Mouse (Mus musculus) heart, embryonic 12.5 days (tissue): ENCODE results near the gene Zfp277. TPM values are rescaled to one million over a fixed set of nuclear protein-coding genes. Genes with fewer than 3 reads are reported as not detected.

Experiments used
- ATAC-seq: fragments of 200-750 bp; cut with Nextera tagmentation; 2 replicates; pipeline ENCODE4 v1.8.0; 2017; ENCODE audit warnings: moderate TSS enrichment, moderate library complexity; ENCODE audit not compliant: insufficient number of reproducible peaks, low FRiP score
- H3K27ac ChIP-seq: fragments of 300-500 bp; sonication (generic); 2 replicates; pipeline ENCODE4 v1.5.1; 2016; ENCODE audit warnings: mild to moderate bottlenecking, moderate library complexity; ENCODE audit not compliant: poor library complexity, severe bottlenecking
- H3K27me3 ChIP-seq: fragments of 300-500 bp; sonication (generic); replicated peaks from 2 replicates; pipeline ENCODE4 v1.6.1; 2016; ENCODE audit warnings: mild to moderate bottlenecking, moderate library complexity
- H3K36me3 ChIP-seq: fragments of 300-500 bp; sonication (generic); 2 replicates; pipeline ENCODE4 v1.6.1; 2016; ENCODE audit warnings: mild to moderate bottlenecking, moderate library complexity
- H3K4me1 ChIP-seq: fragments of 300-500 bp; sonication (generic); replicated peaks from 2 replicates; pipeline ENCODE4 v1.6.1; 2016; ENCODE audit warnings: mild to moderate bottlenecking
- H3K4me2 ChIP-seq: fragments of 300-500 bp; sonication (generic); 2 replicates; pipeline ENCODE4 v1.6.1; 2016; ENCODE audit warnings: mild to moderate bottlenecking, moderate library complexity
- H3K4me3 ChIP-seq: fragments of 300-500 bp; sonication (generic); 2 replicates; pipeline ENCODE4 v1.5.1; 2016; ENCODE audit warnings: mild to moderate bottlenecking
- H3K9ac ChIP-seq: fragments of 300-500 bp; sonication (generic); 2 replicates; pipeline ENCODE4 v1.6.1; 2016; ENCODE audit warnings: mild to moderate bottlenecking, moderate library complexity
- H3K9me3 ChIP-seq: fragments of 300-500 bp; sonication (generic); replicated peaks from 2 replicates; pipeline ENCODE4 v1.6.1; 2016; ENCODE audit warnings: mild to moderate bottlenecking, moderate library complexity
- WGBS: fragments of 180-500 bp; shearing (Covaris S2); methylation state at CpG from one replicate; pipeline ENCODE4 v1.1.7; 2016; 5-methylcytosine and 5-hydroxymethylcytosine counted together
- polyA plus RNA-seq: library from polyadenylated mRNA; unstranded; fragments of >200 nt; fragmentation: Nextera tagmentation; extraction: Ambion mirVana; gene quantifications from 2 replicates; pipeline ENCODE4 v1.2.1, GENCODE M21; 2016

Zfp277 gene
- polyA plus RNA-seq: 25.6 and 30.2 TPM in 2 replicates

GRCm38 (mm10) chr12:40445648-40446449 is at the start of gene Zfp277, which contains the start of gene Dock4:
Zfp277 (minus strand) TSS chr12:40445902.
Dock4 (plus strand) TSS chr12:40445952.
- Histone ChIP-seq H3K4me1 (peaks cover 25% of the 10 kb centered on the region), H3K27me3 (no peaks in the 10 kb centered on the region), H3K4me2 (peak within 1 kb of the TSS; percentile 96), H3K4me3 (peak within 1 kb of the TSS; percentile 73), H3K9me3 (no peaks in the 10 kb centered on the region), H3K36me3 (no peaks in the 10 kb centered on the region), H3K27ac (peak within 1 kb of the TSS; percentile 69), H3K9ac (peak within 1 kb of the TSS; percentile 84)
- WGBS: under 1% methylated on average over 80 of the region's 80 CpGs
- peak; percentile 98 for ATAC-seq

DNA sequence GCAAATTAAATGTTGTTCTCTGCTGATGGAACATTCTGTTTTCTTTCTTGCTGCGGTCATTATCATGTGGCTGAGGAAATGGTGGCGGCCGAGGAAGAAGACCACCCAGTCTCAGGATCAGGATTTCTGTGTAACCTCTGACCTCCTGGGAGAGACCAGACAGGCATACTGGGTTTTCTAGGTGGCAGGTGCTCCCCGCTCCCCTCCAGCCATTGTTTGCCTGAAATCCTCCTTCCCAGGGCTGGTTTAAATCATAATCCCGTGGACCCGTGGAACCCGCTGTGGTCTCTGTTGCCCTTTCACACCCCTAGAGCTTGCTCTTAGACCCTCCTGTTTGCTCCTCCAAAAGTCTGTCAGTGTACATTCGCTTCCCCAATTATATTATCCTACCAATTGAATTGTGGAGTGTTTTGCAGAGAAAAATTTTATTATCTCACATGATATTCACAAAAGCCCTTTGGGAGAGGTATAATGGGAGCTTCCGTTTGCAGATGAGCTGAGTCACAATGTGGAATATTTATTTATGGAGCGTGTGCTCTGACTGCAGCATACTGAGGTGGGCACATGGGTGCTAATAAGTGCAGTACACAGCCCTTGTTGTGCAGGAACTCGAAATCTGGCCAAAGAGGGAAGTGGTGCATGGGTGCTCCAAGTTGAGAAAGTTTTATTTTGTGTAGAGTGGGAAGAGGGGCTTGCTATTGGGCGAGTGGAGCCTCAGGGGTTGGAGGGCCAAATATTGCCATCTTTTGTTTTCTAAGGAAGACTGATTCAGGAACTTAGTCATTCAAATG is 40.5 kb upstream of the Zfp277 start:
- no peaks in the 10 kb centered on the region for H3K9me3 ChIP-seq
- H3K36me3 ChIP-seq: no peaks in the 10 kb centered on the region
- 67% methylated on average over 12 of the region's 12 CpGs for WGBS
- no peaks in the 10 kb centered on the region for H3K27me3 ChIP-seq
- H3K4me1 ChIP-seq: peaks cover 22% of the 10 kb centered on the region
- ATAC-seq: no peak
- no peak overlapping the region for H3K9ac ChIP-seq
- no peak overlapping the region for H3K4me3 ChIP-seq
- no peak overlapping the region for H3K27ac ChIP-seq
- H3K4me2 ChIP-seq: no peak overlapping the region

DNA sequence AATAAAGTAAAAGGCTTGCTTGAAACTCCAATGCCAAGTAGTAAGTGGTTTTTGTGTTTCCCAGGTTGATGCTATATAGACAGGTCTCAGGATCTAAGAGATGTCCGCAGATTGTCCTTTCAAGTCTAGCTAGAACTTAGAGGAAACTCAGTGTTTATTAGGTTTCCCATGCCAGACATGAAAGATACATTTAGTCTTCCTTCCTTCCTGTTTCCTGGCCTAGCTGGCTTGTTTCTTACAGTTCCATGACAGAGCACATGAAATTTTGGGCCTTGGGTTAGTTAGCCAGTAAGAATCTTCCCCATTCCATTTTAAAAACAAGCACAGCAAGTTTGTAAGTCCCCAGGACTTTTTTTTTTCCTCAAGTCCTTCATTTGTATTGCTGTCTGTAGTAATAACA is 39.5 kb upstream of the Zfp277 start:
- Histone ChIP-seq H3K4me1 (peaks cover 22% of the 10 kb centered on the region), H3K9me3 (no peaks in the 10 kb centered on the region), H3K27me3 (no peaks in the 10 kb centered on the region), H3K9ac (no peak overlapping the region), H3K4me3 (no peak overlapping the region), H3K27ac (no peak overlapping the region), H3K4me2 (no peak overlapping the region), H3K36me3 (no peaks in the 10 kb centered on the region)
- no peak for ATAC-seq
- 85% methylated on average over 1 of the region's 1 CpGs for WGBS

- peak; percentile 67 for ATAC-seq
- Histone ChIP-seq H3K4me2 (no peak overlapping the region), H3K4me1 (peaks cover 22% of the 10 kb centered on the region), H3K36me3 (no peaks in the 10 kb centered on the region), H3K27ac (peak overlapping the region; percentile 7; the same call in 1 of the 2 replicates), H3K27me3 (no peaks in the 10 kb centered on the region), H3K9me3 (no peaks in the 10 kb centered on the region), H3K9ac (no peak overlapping the region), H3K4me3 (no peak overlapping the region)
- WGBS: 12% methylated on average over 3 of the region's 3 CpGs
Observed at GRCm38 (mm10) chr12:40484224-40484623, 38.5 kb upstream of the Zfp277 start.

DNA sequence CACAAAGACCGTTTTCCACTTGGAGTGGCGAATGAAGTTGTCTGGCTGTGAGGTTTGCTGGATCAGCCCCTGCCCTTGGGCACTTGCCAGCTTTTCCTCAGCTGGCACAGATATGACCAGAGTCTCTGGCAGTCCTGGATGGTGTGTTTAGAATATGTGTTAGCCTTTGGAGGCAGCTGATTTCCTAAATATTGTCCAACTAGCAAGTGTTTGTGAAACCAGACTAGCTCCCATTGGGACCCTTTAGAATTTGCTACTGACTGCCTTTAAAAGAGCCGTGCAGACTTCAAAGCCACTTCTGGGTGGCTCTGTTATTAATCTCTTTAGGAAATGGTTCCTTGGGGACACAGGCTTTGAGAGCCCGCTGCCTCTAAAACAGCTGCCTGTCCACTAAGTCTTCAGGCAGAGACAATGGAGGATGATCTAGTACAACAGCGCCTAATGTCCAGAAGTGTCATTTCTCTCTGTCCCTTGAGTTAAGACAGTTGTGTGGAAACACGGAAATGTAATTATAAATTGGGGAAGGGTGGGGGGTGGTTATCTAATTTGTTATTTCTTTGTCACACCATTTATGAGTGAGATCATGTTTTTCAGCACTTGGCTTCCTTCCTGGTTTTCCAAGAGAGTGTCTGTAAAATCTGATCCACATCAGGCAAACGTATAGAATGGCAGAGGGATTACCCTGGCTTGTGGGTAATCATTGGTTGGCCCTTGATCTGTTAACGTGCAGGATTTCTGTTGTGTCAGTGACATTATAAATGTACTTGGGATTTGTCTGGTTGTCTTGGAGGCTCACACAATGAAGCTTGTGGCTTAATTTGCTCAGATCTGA is 32.1 kb upstream of the Zfp277 start:
- no peaks in the 10 kb centered on the region for H3K27me3 ChIP-seq
- H3K9me3 ChIP-seq: no peaks in the 10 kb centered on the region
- no peak overlapping the region for H3K27ac ChIP-seq
- H3K4me2 ChIP-seq: no peak overlapping the region
- 0 out of 2 replicates have a peak, but pooled peaks have one; percentile 22 for ATAC-seq
- no peak overlapping the region for H3K4me3 ChIP-seq
- no peaks in the 10 kb centered on the region for H3K36me3 ChIP-seq
- no peak overlapping the region for H3K9ac ChIP-seq
- 50% methylated on average over 8 of the region's 8 CpGs for WGBS
- H3K4me1 ChIP-seq: peaks cover 7% of the 10 kb centered on the region

DNA sequence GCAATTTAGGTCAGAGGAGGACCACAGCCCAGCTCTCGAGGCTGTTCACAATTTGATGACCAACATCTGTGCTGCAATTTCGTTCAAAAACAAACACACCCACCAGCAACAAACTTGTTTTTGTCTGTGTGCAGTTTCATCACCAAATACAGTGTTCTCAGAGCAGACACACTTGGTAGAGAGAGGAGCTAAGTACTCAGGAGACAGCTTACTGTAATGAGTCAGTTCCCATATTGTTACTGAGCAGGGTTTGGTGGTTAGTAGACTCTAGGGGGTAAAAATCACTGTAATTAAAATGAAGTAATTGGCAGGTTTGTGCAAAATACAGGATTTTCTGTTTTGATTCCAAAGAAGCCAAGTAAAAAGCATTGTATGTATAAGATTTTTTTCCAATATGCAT is 28.0 kb upstream of the Zfp277 start:
- no peak for ATAC-seq
- no peaks in the 10 kb centered on the region for H3K36me3 ChIP-seq
- no peaks in the 10 kb centered on the region for H3K27me3 ChIP-seq
- no peaks in the 10 kb centered on the region for H3K9me3 ChIP-seq
- no peak overlapping the region for H3K9ac ChIP-seq
- no peak overlapping the region for H3K4me3 ChIP-seq
- no peak overlapping the region for H3K27ac ChIP-seq
- H3K4me1 ChIP-seq: peaks cover 23% of the 10 kb centered on the region
- H3K4me2 ChIP-seq: no peak overlapping the region
- 41% methylated on average over 2 of the region's 2 CpGs for WGBS

DNA sequence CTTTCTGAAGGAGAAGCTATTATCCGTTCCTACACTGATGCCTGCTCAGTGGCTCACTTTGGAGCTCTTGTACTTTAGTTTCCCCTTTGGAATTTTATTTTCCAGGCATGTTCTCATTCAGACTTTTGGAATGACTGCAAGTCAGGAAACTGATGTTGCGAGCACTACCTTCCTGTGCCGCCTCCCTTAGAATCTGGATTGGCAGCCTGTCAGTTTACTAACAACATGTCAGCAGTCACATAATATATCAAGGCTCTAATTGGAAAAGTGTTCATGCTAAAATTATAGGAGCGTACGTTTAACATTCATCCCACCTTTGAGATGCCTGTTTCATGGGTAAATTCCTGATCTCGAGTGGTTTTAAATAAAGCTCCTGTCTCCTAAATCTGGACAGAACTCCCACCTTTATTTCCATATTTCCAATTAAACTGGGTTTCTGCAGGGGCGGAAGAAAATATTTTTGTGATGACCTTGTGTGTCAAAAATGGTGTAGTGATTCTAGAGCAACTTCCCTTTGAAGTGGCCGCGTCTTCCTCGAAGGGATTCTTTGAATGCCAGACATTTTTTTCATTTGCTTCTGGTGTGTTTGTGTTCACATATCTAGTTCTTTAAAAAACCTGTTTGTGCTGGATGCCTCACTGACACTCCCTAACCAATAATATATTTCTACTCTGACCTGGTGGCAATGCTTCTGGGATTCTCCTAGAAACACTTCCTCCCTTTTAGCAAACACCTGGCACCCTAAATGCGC is 26.1 kb upstream of the Zfp277 start:
- Histone ChIP-seq H3K4me1 (peaks cover 36% of the 10 kb centered on the region), H3K4me3 (peak overlapping the region; percentile 38), H3K4me2 (peak overlapping the region; percentile 64), H3K27ac (no peak overlapping the region), H3K9me3 (no peaks in the 10 kb centered on the region), H3K9ac (peak overlapping the region; percentile 48; the same call in 1 of the 2 replicates), H3K36me3 (no peaks in the 10 kb centered on the region), H3K27me3 (no peaks in the 10 kb centered on the region)
- ATAC-seq: no peak
- 28% methylated on average over 11 of the region's 11 CpGs for WGBS

- ATAC-seq: no peak
- WGBS: 77% methylated on average over 5 of the region's 5 CpGs
Observed at GRCm38 (mm10) chr12:40469009-40469408, 23.3 kb upstream of the Zfp277 start.

DNA sequence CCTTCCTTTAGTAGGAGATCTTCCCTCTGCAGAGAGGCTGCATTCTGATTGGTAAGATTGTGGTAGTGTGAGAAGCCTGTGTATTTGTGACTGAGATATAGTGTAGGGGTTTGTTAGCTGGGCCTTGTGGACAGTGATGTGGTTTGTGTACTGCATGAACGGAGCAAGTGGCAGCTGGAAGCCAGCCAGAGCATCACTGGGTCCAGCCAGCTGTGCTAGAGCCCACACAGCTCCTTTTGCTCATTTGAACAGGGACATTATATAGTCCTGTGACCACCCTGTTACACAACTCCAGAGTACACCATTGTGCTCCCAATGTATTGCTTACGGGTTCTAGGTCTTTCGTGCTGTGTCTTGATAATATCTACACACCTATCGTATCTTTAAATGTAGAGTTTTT is 22.5 kb upstream of the Zfp277 start:
- Histone ChIP-seq H3K27ac (no peak overlapping the region), H3K4me2 (no peak overlapping the region), H3K36me3 (no peaks in the 10 kb centered on the region), H3K9me3 (no peaks in the 10 kb centered on the region), H3K27me3 (no peaks in the 10 kb centered on the region), H3K4me3 (no peak overlapping the region), H3K4me1 (peaks cover 49% of the 10 kb centered on the region), H3K9ac (no peak overlapping the region)
- ATAC-seq: no peak
- 82% methylated on average over 4 of the region's 4 CpGs for WGBS

More at GRCm38 (mm10) chr12:40469009-40469408, 23.3 kb upstream of the Zfp277 start:
- H3K27me3 ChIP-seq: no peaks in the 10 kb centered on the region
- no peaks in the 10 kb centered on the region for H3K9me3 ChIP-seq
- H3K4me2 ChIP-seq: no peak overlapping the region
- H3K4me1 ChIP-seq: peaks cover 48% of the 10 kb centered on the region
- H3K4me3 ChIP-seq: no peak overlapping the region
- no peaks in the 10 kb centered on the region for H3K36me3 ChIP-seq
- H3K27ac ChIP-seq: no peak overlapping the region
- H3K9ac ChIP-seq: no peak overlapping the region

DNA sequence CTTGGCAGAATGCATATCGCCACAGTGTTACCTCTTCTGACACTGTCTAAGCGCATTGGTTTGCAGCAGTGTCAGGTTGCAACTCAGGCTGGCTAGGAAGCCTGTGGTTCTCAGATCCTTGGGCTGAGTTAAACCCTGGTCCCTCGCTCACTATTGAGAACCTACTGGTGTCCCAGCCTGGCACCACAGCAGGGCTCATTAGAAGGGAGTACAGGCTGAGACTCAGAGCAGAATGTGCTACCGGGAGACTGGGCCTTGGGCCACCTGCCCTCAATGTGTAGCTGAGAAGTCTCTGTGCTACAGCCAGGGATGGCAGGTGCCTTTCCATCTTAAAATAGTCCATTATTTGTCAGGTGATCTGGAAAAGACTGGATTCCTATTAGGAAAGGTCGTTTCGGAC is 18.6 kb upstream of the Zfp277 start:
- H3K4me3 ChIP-seq: no peak overlapping the region
- H3K9ac ChIP-seq: no peak overlapping the region
- H3K27ac ChIP-seq: no peak overlapping the region
- no peaks in the 10 kb centered on the region for H3K36me3 ChIP-seq
- H3K4me1 ChIP-seq: peaks cover 35% of the 10 kb centered on the region
- no peak overlapping the region for H3K4me2 ChIP-seq
- 49% methylated on average over 6 of the region's 6 CpGs for WGBS
- ATAC-seq: no peak
- H3K27me3 ChIP-seq: no peaks in the 10 kb centered on the region
- no peaks in the 10 kb centered on the region for H3K9me3 ChIP-seq
